Mouse (Mus musculus) layer of hippocampus, adult 18-20 months (tissue): Measurements from ENCODE around the gene Serpina3n. TPM values are rescaled to one million over a fixed set of nuclear protein-coding genes. Genes with fewer than 3 reads are reported as not detected.
"Not testable (repeated sequence)": the region's sequence is repeated elsewhere in the genome, so short reads cannot be mapped to it uniquely, and the experiment has no call there.

Experiments used
- DNase-seq, 2 experiments: peaks; one replicate each; pipeline ENCODE4 v3.0.0; 2022; ENCODE audit warnings: low spot score in 2 of 2
- long read RNA-seq: library from polyadenylated mRNA; stranded (forward); transcript quantifications from one replicate; pipeline ENCODE4 v2.0.0, GENCODE M21; 2021
- total RNA-seq, 2 experiments: library from RNA; stranded (reverse); gene quantifications; 2 replicates each; pipeline ENCODE4 v1.2.3; 2021

The Serpina3n gene
- 10 to 100 TPM; 85.3 to 87.4 TPM for total RNA-seq
- long read RNA-seq, transcript Serpina3n-201 (5 exons, 2,064 nt): major isoform, 45 of 70 reads
- long read RNA-seq, partial matches to known transcripts: 17 of 70 reads
- long read RNA-seq, other reads (novel, unspliced or antisense): 8 of 70 reads

GRCm38 (mm10) chr12:104406454-104406885, at the start of gene Serpina3n:
Gene Serpina3n, plus strand, starts transcription at chr12:104406729.
- peak; percentile 32 to 78 for DNase-seq

GRCm38 (mm10) chr12:104369986-104370385, 36.5 kb upstream of the Serpina3n start:
- DNase-seq: no peak

GRCm38 (mm10) chr12:104377179-104377578, 29.4 kb upstream of the Serpina3n start:
- DNase-seq: not testable (repeated sequence)

- DNase-seq: not testable (repeated sequence)
These were observed 28.2 kb upstream of the Serpina3n start for GRCm38 (mm10) chr12:104378351-104378750.

- DNase-seq: not testable (repeated sequence)
These were observed 27.7 kb upstream of the Serpina3n start for GRCm38 (mm10) chr12:104378815-104379214.

GRCm38 (mm10) chr12:104379856-104380255, 26.7 kb upstream of the Serpina3n start:
- no peak for DNase-seq

- not testable (repeated sequence) for DNase-seq
These were observed 25.4 kb upstream of the Serpina3n start for GRCm38 (mm10) chr12:104381071-104381604.

GRCm38 (mm10) chr12:104385987-104386386, 20.5 kb upstream of the Serpina3n start:
- DNase-seq: not testable (repeated sequence)

- not testable (repeated sequence) for DNase-seq
These were observed 19.7 kb upstream of the Serpina3n start for GRCm38 (mm10) chr12:104386878-104387277.

- no peak for DNase-seq
These were observed 18.1 kb upstream of the Serpina3n start for GRCm38 (mm10) chr12:104388477-104388876.

GRCm38 (mm10) chr12:104391057-104391456, 15.5 kb upstream of the Serpina3n start:
- DNase-seq: not testable (repeated sequence)

GRCm38 (mm10) chr12:104403968-104404367, 2.6 kb upstream of the Serpina3n start:
- no peak for DNase-seq

GRCm38 (mm10) chr12:104412507-104412906, 6.0 kb downstream of the Serpina3n start:
- no peak for DNase-seq

- no peak for DNase-seq
These were observed 8.0 kb downstream of the Serpina3n start for GRCm38 (mm10) chr12:104414576-104414975.

GRCm38 (mm10) chr12:104415625-104416315, 9.2 kb downstream of the Serpina3n start:
- peak; percentile 75 to 93 for DNase-seq

GRCm38 (mm10) chr12:104418340-104419135, 12.0 kb downstream of the Serpina3n start:
- peak; percentile 70 to 90 for DNase-seq

- no peak for DNase-seq
These were observed 12.6 kb downstream of the Serpina3n start for GRCm38 (mm10) chr12:104419136-104419462.

GRCm38 (mm10) chr12:104422615-104423392, 16.3 kb downstream of the Serpina3n start:
- no peak for DNase-seq

GRCm38 (mm10) chr12:104425591-104425990, 19.1 kb downstream of the Serpina3n start:
- DNase-seq: peak in 1 of 2 experiments; percentile 69

GRCm38 (mm10) chr12:104426915-104427314, 20.4 kb downstream of the Serpina3n start:
- peak in 1 of 2 experiments; percentile 40 for DNase-seq

GRCm38 (mm10) chr12:104431359-104431758, 24.8 kb downstream of the Serpina3n start:
- no peak for DNase-seq
